Mouse (Mus musculus): Measurements from ENCODE around the gene Gtf2f2.
"Not testable (repeated sequence)": the region's sequence is repeated elsewhere in the genome, so short reads cannot be mapped to it uniquely, and the experiment has no call there.

Gene Gtf2f2

GRCm38 (mm10) chr14:75912665-75913064, 98.0 kb downstream of the Gtf2f2 start:
- DNase-seq (ENCODE audit: low read depth, low spot score): no peak

- DNase-seq (ENCODE audit: low read depth, low spot score): no peak
These were observed 98.7 kb downstream of the Gtf2f2 start for GRCm38 (mm10) chr14:75911968-75912367.

- DNase-seq (ENCODE audit: low read depth, low spot score): no peak
These were observed 103.7 kb downstream of the Gtf2f2 start for GRCm38 (mm10) chr14:75906931-75907330.

- DNase-seq (ENCODE audit: low read depth, low spot score): no peak
These were observed 105.7 kb downstream of the Gtf2f2 start for GRCm38 (mm10) chr14:75904972-75905371.

GRCm38 (mm10) chr14:75903131-75903530, 107.5 kb downstream of the Gtf2f2 start:
- no peak for DNase-seq (ENCODE audit: low read depth, low spot score)

- DNase-seq (ENCODE audit: low read depth, low spot score): no peak
These were observed 108.7 kb downstream of the Gtf2f2 start for GRCm38 (mm10) chr14:75902013-75902412.

GRCm38 (mm10) chr14:75900793-75901499, 109.7 kb downstream of the Gtf2f2 start:
- DNase-seq (ENCODE audit: low read depth, low spot score): no peak

- peak; percentile 17 for DNase-seq (ENCODE audit: low read depth, low spot score)
These were observed 111.1 kb downstream of the Gtf2f2 start for GRCm38 (mm10) chr14:75899566-75899965.

GRCm38 (mm10) chr14:75892118-75892517, 118.5 kb downstream of the Gtf2f2 start:
- no peak for DNase-seq (ENCODE audit: low read depth, low spot score)

GRCm38 (mm10) chr14:75883873-75884272, 126.8 kb downstream of the Gtf2f2 start:
- DNase-seq (ENCODE audit: low read depth, low spot score): no peak

- DNase-seq (ENCODE audit: low read depth, low spot score): no peak
These were observed 127.3 kb downstream of the Gtf2f2 start for GRCm38 (mm10) chr14:75883330-75883729.

- DNase-seq (ENCODE audit: low read depth, low spot score): no peak
These were observed 128.8 kb downstream of the Gtf2f2 start for GRCm38 (mm10) chr14:75881856-75882255.

- no peak for DNase-seq (ENCODE audit: low read depth, low spot score)
These were observed 131.7 kb downstream of the Gtf2f2 start for GRCm38 (mm10) chr14:75878980-75879379.

- DNase-seq (ENCODE audit: low read depth, low spot score): no peak
These were observed 133.4 kb downstream of the Gtf2f2 start for GRCm38 (mm10) chr14:75877297-75877696.

- DNase-seq (ENCODE audit: low read depth, low spot score): peak; percentile 57
These were observed 134.2 kb downstream of the Gtf2f2 start for GRCm38 (mm10) chr14:75876320-75877043.

- DNase-seq (ENCODE audit: low read depth, low spot score): no peak
These were observed 137.1 kb downstream of the Gtf2f2 start for GRCm38 (mm10) chr14:75873612-75874011.

GRCm38 (mm10) chr14:75871750-75872149, 138.9 kb downstream of the Gtf2f2 start:
- DNase-seq (ENCODE audit: low read depth, low spot score): no peak

- no peak for DNase-seq (ENCODE audit: low read depth, low spot score)
These were observed 139.6 kb downstream of the Gtf2f2 start for GRCm38 (mm10) chr14:75871111-75871510.

- DNase-seq (ENCODE audit: low read depth, low spot score): no peak
These were observed 140.0 kb downstream of the Gtf2f2 start for GRCm38 (mm10) chr14:75870631-75871030.

- DNase-seq (ENCODE audit: low read depth, low spot score): no peak
These were observed 140.8 kb downstream of the Gtf2f2 start for GRCm38 (mm10) chr14:75869769-75870363.

GRCm38 (mm10) chr14:75868028-75868427, 142.6 kb downstream of the Gtf2f2 start:
- not testable (repeated sequence) for DNase-seq (ENCODE audit: low read depth, low spot score)

- no peak for DNase-seq (ENCODE audit: low read depth, low spot score)
These were observed 143.8 kb downstream of the Gtf2f2 start for GRCm38 (mm10) chr14:75866706-75867333.

Measured in c-Kit-negative CD71-positive TER-119-positive erythroid progenitor cells, embryonic 14.5 days (primary cell).